Comparison of ENCODE assay signal across 20 mouse cellular contexts in the genomic region with DNA sequence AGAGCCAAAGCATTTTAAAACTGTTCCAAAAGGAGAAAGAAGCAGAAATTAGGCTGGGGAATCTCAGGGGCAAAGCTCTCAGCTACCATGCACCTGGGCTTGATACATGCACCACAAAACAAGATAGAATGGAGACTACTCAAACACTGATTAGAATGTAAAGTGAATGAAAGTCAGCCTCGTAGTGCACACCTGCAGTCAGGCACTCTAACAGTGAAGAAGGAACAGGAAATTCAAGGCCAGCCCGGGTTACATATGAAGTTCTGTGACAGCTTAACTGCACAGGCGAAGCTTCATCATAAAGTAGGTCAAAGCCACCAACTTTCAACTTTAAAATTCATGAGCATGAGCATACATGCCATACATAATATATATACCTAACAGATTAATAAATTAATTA. TPM values are rescaled to one million over a fixed set of nuclear protein-coding genes. Genes with fewer than 3 reads are reported as not detected.
A peak's percentile ranks its signal among the peaks of the same experiment; 100 is the strongest.
DNase-seq lines count a peak whose midpoint lies in the region; ATAC-seq and TF ChIP-seq lines count a peak whose summit lies in the region.
"Had no signal": no experiment of that assay in that cellular context is flagged by ENCODE, and none has a peak within 500 bp of the region (broad histone marks: within the 10 kb centered on the region; RNA-seq: fewer than 3 reads in every experiment).

No protein-coding gene starts in this region.

- H3K27me3 ChIP-seq in liver, embryonic 11.5 days (replicated peaks; ENCODE audit: control insufficient read depth, insufficient read depth, low read length): no peaks in the 10 kb centered on the region
- H3K27me3 ChIP-seq in liver, postnatal 0 days (ENCODE audit: insufficient read depth, low read length): no peaks in the 10 kb centered on the region
- H3K27me3 ChIP-seq: CH12.LX; neural tube, embryonic 13.5 days had no signal

- 56% methylated on average over 3 of the region's 3 CpGs for WGBS in liver, embryonic 11.5 days
- 39% methylated on average over 3 of the region's 3 CpGs for WGBS in liver, postnatal 0 days (ENCODE audit: insufficient replicate concordance)

- no peak for ATAC-seq in liver, embryonic 11.5 days (replicated peaks; ENCODE audit: low FRiP score)
- peak; percentile 36 for ATAC-seq in inflammation-experienced regulatory T-cells, adult 6 months
- no peak for ATAC-seq in liver, postnatal 0 days
- ATAC-seq: forebrain, embryonic 16.5 days; hindbrain, postnatal 0 days had no signal

- H3K4me1 ChIP-seq in liver, embryonic 11.5 days (replicated peaks; ENCODE audit: control insufficient read depth, insufficient read depth, low read length): peaks cover 71% of the 10 kb centered on the region
- H3K4me1 ChIP-seq in liver, postnatal 0 days (ENCODE audit: insufficient read depth): peaks cover 58% of the 10 kb centered on the region

- no peak overlapping the region for H3K4me3 ChIP-seq in liver, embryonic 11.5 days (ENCODE audit: low read depth, low read length)
- H3K4me3 ChIP-seq in liver, postnatal 0 days (ENCODE audit: low read depth, low read length): no peak overlapping the region
- H3K4me3 ChIP-seq: erythroblast, embryonic 14.5 days; gastrocnemius, adult 2 months; midbrain, embryonic 10.5 days; neural tube, embryonic 13.5 days had no signal

- H3K9me3 ChIP-seq in liver, embryonic 11.5 days (ENCODE audit: control insufficient read depth, low read length): no peaks in the 10 kb centered on the region
- no peaks in the 10 kb centered on the region for H3K9me3 ChIP-seq in liver, postnatal 0 days (ENCODE audit: low read length)
- H3K9me3 ChIP-seq: midbrain, embryonic 10.5 days; neural tube, embryonic 13.5 days had no signal

- no peak for TF ChIP-seq CTCF in liver, postnatal 0 days (IDR thresholded peaks at IDR 0.05; ENCODE audit: low read depth)

- peak overlapping the region; percentile 46 for H3K27ac ChIP-seq in liver, embryonic 11.5 days (ENCODE audit: low read depth, low read length)
- 0 out of 2 replicates have a peak overlapping the region, but pooled peaks have one; percentile 1 for H3K27ac ChIP-seq in liver, postnatal 0 days (ENCODE audit: low read depth)
- H3K27ac ChIP-seq: gastrocnemius, adult 2 months; midbrain, embryonic 10.5 days; neural tube, embryonic 13.5 days had no signal

- peak; percentile 21 for DNase-seq in liver, embryonic 11.5 days (ENCODE audit: low spot score)
- DNase-seq in liver: no peak
- no peak for DNase-seq in liver, postnatal 0 days
- DNase-seq in thymus, postnatal 36 days: peak; percentile 47 to 71
- no peak for DNase-seq in cerebellum, adult 18-20 months
- no peak for DNase-seq in cerebellum, postnatal 36 days
- DNase-seq: adrenal gland, postnatal 10 days; cerebellum, adult 11-12 months; gastrocnemius, adult 2 months; kidney, adult 8-10 months; kidney, postnatal 36 days; layer of hippocampus, adult 9-11 months; right cerebral cortex, postnatal 14 days had no signal

- TF ChIP-seq EP300 in liver, postnatal 0 days (IDR thresholded peaks at IDR 0.05; ENCODE audit: low read depth): no peak

- H3K4me2 ChIP-seq in liver, embryonic 11.5 days: no peak overlapping the region
- H3K4me2 ChIP-seq in liver, postnatal 0 days (ENCODE audit: low read depth, low read length): no peak overlapping the region
- H3K4me2 ChIP-seq: neural tube, embryonic 13.5 days had no signal

- no peaks in the 10 kb centered on the region for H3K36me3 ChIP-seq in liver, embryonic 11.5 days (ENCODE audit: control insufficient read depth, insufficient read depth, low read length)
- no peaks in the 10 kb centered on the region for H3K36me3 ChIP-seq in liver, postnatal 0 days (replicated peaks; ENCODE audit: insufficient read depth, low read length)
- H3K36me3 ChIP-seq: midbrain, embryonic 10.5 days; neural tube, embryonic 13.5 days had no signal

- H3K9ac ChIP-seq in liver, embryonic 11.5 days (ENCODE audit: low read depth, low read length): no peak overlapping the region
- no peak overlapping the region for H3K9ac ChIP-seq in liver, postnatal 0 days (replicated peaks)
- H3K9ac ChIP-seq: neural tube, embryonic 13.5 days had no signal

RNA-seq across cellular contexts. Expression of gene Frs2, which starts 38.1 kb away (rescaled TPM):
- 21.3 and 23.5 TPM in 2 replicates for polyA plus RNA-seq in liver, embryonic 11.5 days (2014; fragmentation: Nextera tagmentation; extraction: Ambion mirVana)
- polyA plus RNA-seq in inflammation-experienced regulatory T-cells, adult 6 months (2017; shearing (Covaris generic)): 10 to 100 TPM in 1 of 3 experiments, 1 to 10 TPM in 2; 7.4 to 11.6 (median 9.1) TPM
- 7.7 and 8.0 TPM in 2 replicates for polyA plus RNA-seq in liver, postnatal 0 days (2015; fragmentation: Nextera tagmentation; extraction: Ambion mirVana)

RNA-seq across cellular contexts. Expression of gene Cct2, which starts 46.7 kb away (rescaled TPM):
- 414 and 416 TPM in 2 replicates for polyA plus RNA-seq in liver, embryonic 11.5 days (2014; fragmentation: Nextera tagmentation; extraction: Ambion mirVana)
- polyA plus RNA-seq in inflammation-experienced regulatory T-cells, adult 6 months (2017; shearing (Covaris generic)): 100 to 1,000 TPM; 184 to 248 (median 228) TPM
- polyA plus RNA-seq in liver, postnatal 0 days (2015; fragmentation: Nextera tagmentation; extraction: Ambion mirVana): 101 and 105 TPM in 2 replicates

Comparison
In these comparisons a context has a peak if more than half of its experiments do, and no peak if none do; other contexts are left out.
1. DNase-seq: peak in liver, embryonic 11.5 days (single experiment) and thymus, postnatal 36 days (2 of 2); none in liver (single experiment), liver, postnatal 0 days (single experiment), cerebellum, adult 18-20 months (0 of 2) and cerebellum, postnatal 36 days (0 of 2).